ENCODE assay signal across 12 mouse cellular contexts in genomic region chr13:51919937-51920336, GRCm38 (mm10).
DNase-seq lines count a peak whose midpoint lies in the region; ATAC-seq and TF ChIP-seq lines count a peak whose summit lies in the region.
"Had no signal": no experiment of that assay in that cellular context is flagged by ENCODE, and none has a peak within 500 bp of the region (broad histone marks: within the 10 kb centered on the region; RNA-seq: fewer than 3 reads in every experiment).

No protein-coding gene starts in this region.

- 74% methylated on average over 3 of the region's 3 CpGs for WGBS in stomach, embryonic 16.5 days
- WGBS in stomach, postnatal 0 days: 80% methylated on average over 3 of the region's 3 CpGs
- 36% methylated on average over 3 of the region's 3 CpGs for WGBS in limb, embryonic 11.5 days
- WGBS in liver, embryonic 11.5 days: 75% methylated on average over 3 of the region's 3 CpGs

- peak; percentile 50 for DNase-seq in embryo, embryonic 10.5 days (ENCODE audit: low spot score)
- no peak for DNase-seq in embryo, embryonic 10 days (ENCODE audit: low spot score)
- DNase-seq in stomach, postnatal 0 days (ENCODE audit: low spot score): no peak
- peak; percentile 36 for DNase-seq in limb, embryonic 11.5 days (ENCODE audit: low spot score)
- no peak for DNase-seq in liver, embryonic 11.5 days (ENCODE audit: low spot score)
- DNase-seq in adrenal gland, adult 8-10 months: no peak
- DNase-seq: adrenal gland, adult 2 months; kidney, postnatal 25 days; thymus, adult 18-20 months had no signal

- H3K27me3 ChIP-seq in stomach, embryonic 16.5 days (ENCODE audit: control insufficient read depth, insufficient read depth, low read length): no peaks in the 10 kb centered on the region
- H3K27me3 ChIP-seq in stomach, postnatal 0 days (ENCODE audit: control insufficient read depth, insufficient read depth, low read length): no peaks in the 10 kb centered on the region
- H3K27me3 ChIP-seq in limb, embryonic 11.5 days (ENCODE audit: control insufficient read depth, insufficient read depth, low read length): peaks cover 4% of the 10 kb centered on the region; the same call in 1 of the 2 replicates
- peaks cover 27% of the 10 kb centered on the region for H3K27me3 ChIP-seq in liver, embryonic 11.5 days (replicated peaks; ENCODE audit: control insufficient read depth, insufficient read depth, low read length)

- no peak overlapping the region for H3K4me3 ChIP-seq in stomach, embryonic 16.5 days (replicated peaks; ENCODE audit: low read length)
- no peak overlapping the region for H3K4me3 ChIP-seq in stomach, postnatal 0 days (ENCODE audit: low read depth, low read length)
- H3K4me3 ChIP-seq in limb, embryonic 11.5 days (ENCODE audit: low read depth, low read length): no peak overlapping the region
- no peak overlapping the region for H3K4me3 ChIP-seq in liver, embryonic 11.5 days (ENCODE audit: low read depth, low read length)

- 0 out of 2 replicates have a peak overlapping the region, but pooled peaks have one; percentile 5 for H3K4me2 ChIP-seq in stomach, embryonic 16.5 days (ENCODE audit: low read depth, low read length)
- no peak overlapping the region for H3K4me2 ChIP-seq in stomach, postnatal 0 days (replicated peaks; ENCODE audit: low read depth)
- no peak overlapping the region for H3K4me2 ChIP-seq in limb, embryonic 11.5 days (ENCODE audit: low read depth, severe bottlenecking)
- H3K4me2 ChIP-seq in liver, embryonic 11.5 days: no peak overlapping the region

- no peak for TF ChIP-seq CTCF in stomach, postnatal 0 days (IDR thresholded peaks at IDR 0.05; ENCODE audit: low read depth)

- no peak for ATAC-seq in stomach, embryonic 16.5 days (ENCODE audit: insufficient read depth, low FRiP score)
- no peak for ATAC-seq in stomach, postnatal 0 days (ENCODE audit: low FRiP score, low TSS enrichment)
- ATAC-seq in limb, embryonic 11.5 days (ENCODE audit: insufficient number of reproducible peaks, low FRiP score, low TSS enrichment, low read depth): no peak
- no peak for ATAC-seq in megakaryocyte progenitor cell, adult 5-6 weeks (replicated peaks; ENCODE audit: poor library complexity)
- no peak for ATAC-seq in liver, embryonic 11.5 days (replicated peaks; ENCODE audit: low FRiP score)

- H3K27ac ChIP-seq in stomach, embryonic 16.5 days (ENCODE audit: low read length): no peak overlapping the region
- H3K27ac ChIP-seq in stomach, postnatal 0 days (replicated peaks): no peak overlapping the region
- 0 out of 2 replicates have a peak overlapping the region, but pooled peaks have one; percentile 64 for H3K27ac ChIP-seq in limb, embryonic 11.5 days (replicated peaks; ENCODE audit: low read depth, low read length)
- H3K27ac ChIP-seq in liver, embryonic 11.5 days (ENCODE audit: low read depth, low read length): no peak overlapping the region
- H3K27ac ChIP-seq: macrophage had no signal

- peaks cover 23% of the 10 kb centered on the region for H3K4me1 ChIP-seq in stomach, embryonic 16.5 days (ENCODE audit: control insufficient read depth, insufficient read depth, low read length)
- H3K4me1 ChIP-seq in stomach, postnatal 0 days (replicated peaks; ENCODE audit: control insufficient read depth, insufficient read depth): peaks cover 5% of the 10 kb centered on the region
- H3K4me1 ChIP-seq in limb, embryonic 11.5 days (ENCODE audit: control insufficient read depth, insufficient read depth, low read length): peaks cover 42% of the 10 kb centered on the region
- peaks cover 10% of the 10 kb centered on the region; the same call in 1 of the 2 replicates for H3K4me1 ChIP-seq in liver, embryonic 11.5 days (replicated peaks; ENCODE audit: control insufficient read depth, insufficient read depth, low read length)

- no peaks in the 10 kb centered on the region for H3K36me3 ChIP-seq in stomach, embryonic 16.5 days (ENCODE audit: control insufficient read depth, insufficient read depth, low read length)
- H3K36me3 ChIP-seq in stomach, postnatal 0 days (ENCODE audit: control insufficient read depth, insufficient read depth, low read length): no peaks in the 10 kb centered on the region
- H3K36me3 ChIP-seq in limb, embryonic 11.5 days (ENCODE audit: control insufficient read depth, insufficient read depth, low read length): no peaks in the 10 kb centered on the region
- no peaks in the 10 kb centered on the region for H3K36me3 ChIP-seq in liver, embryonic 11.5 days (ENCODE audit: control insufficient read depth, insufficient read depth, low read length)

- TF ChIP-seq EP300 in stomach, postnatal 0 days (optimal IDR thresholded peaks at IDR 0.05): no peak

- H3K9ac ChIP-seq in stomach, embryonic 16.5 days (ENCODE audit: low read length): no peak overlapping the region
- no peak overlapping the region for H3K9ac ChIP-seq in stomach, postnatal 0 days (ENCODE audit: low read length)
- H3K9ac ChIP-seq in limb, embryonic 11.5 days (ENCODE audit: low read length): no peak overlapping the region
- H3K9ac ChIP-seq in liver, embryonic 11.5 days (ENCODE audit: low read depth, low read length): no peak overlapping the region

- no peaks in the 10 kb centered on the region for H3K9me3 ChIP-seq in stomach, embryonic 16.5 days (replicated peaks; ENCODE audit: control insufficient read depth, low read length)
- H3K9me3 ChIP-seq in stomach, postnatal 0 days (ENCODE audit: control insufficient read depth, low read length): no peaks in the 10 kb centered on the region
- H3K9me3 ChIP-seq in limb, embryonic 11.5 days (ENCODE audit: control insufficient read depth, low read length): no peaks in the 10 kb centered on the region
- no peaks in the 10 kb centered on the region for H3K9me3 ChIP-seq in liver, embryonic 11.5 days (ENCODE audit: control insufficient read depth, low read length)

Comparison
In these comparisons a context has a peak if more than half of its experiments do, and no peak if none do; other contexts are left out.
1. DNase-seq: peak in embryo, embryonic 10.5 days (single experiment) and limb, embryonic 11.5 days (single experiment); none in embryo, embryonic 10 days (single experiment), stomach, postnatal 0 days (single experiment), liver, embryonic 11.5 days (single experiment) and adrenal gland, adult 8-10 months (single experiment).